ENCODE assay signal across 8 mouse cellular contexts in the genomic region with DNA sequence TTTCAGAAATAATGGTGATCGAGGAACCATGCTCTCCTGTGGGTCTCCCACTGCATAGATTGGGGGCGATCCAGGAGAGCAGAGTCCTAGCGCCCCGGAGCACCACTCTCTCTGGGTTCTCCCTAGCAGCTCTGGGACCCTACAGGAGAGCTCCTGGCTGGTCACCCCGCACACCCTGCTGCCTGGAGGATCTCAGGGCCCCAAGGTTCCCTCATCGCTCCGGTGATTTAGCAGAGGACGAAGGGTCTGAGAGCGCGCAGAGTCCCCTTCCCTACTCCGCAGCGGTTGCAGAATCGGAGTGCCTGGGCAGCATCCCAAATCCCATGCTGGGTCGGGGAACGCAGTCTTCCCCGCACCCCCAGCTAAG. TPM values are rescaled to one million over a fixed set of nuclear protein-coding genes. Genes with fewer than 3 reads are reported as not detected.
A peak's percentile ranks its signal among the peaks of the same experiment; 100 is the strongest.
DNase-seq lines count a peak whose midpoint lies in the region; ATAC-seq and TF ChIP-seq lines count a peak whose summit lies in the region.

No protein-coding gene starts in this region.

- TF ChIP-seq POLR2A in cerebellum, adult 2 months (IDR thresholded peaks at IDR 0.05; ENCODE audit: borderline replicate concordance, insufficient read depth, low read length) = no peak

- H3K36me3 ChIP-seq in hindbrain, embryonic 16.5 days (ENCODE audit: control insufficient read depth, insufficient read depth, low read length) = no peaks in the 10 kb centered on the region
- no peaks in the 10 kb centered on the region for H3K36me3 ChIP-seq in midbrain, embryonic 14.5 days (ENCODE audit: control insufficient read depth, insufficient read depth, low read length)

- WGBS in cerebellum, adult 2 months = 0% methylated on average over 16 of the region's 16 CpGs
- WGBS in hindbrain, embryonic 16.5 days = 0% methylated on average over 16 of the region's 16 CpGs
- 0% methylated on average over 16 of the region's 16 CpGs for WGBS in midbrain, embryonic 14.5 days

- H3K4me1 ChIP-seq in cerebellum, adult 2 months (ENCODE audit: control insufficient read depth, insufficient read depth, low read length) = no peaks in the 10 kb centered on the region
- peaks cover 6% of the 10 kb centered on the region; the same call in 1 of the 2 replicates for H3K4me1 ChIP-seq in hindbrain, embryonic 16.5 days (ENCODE audit: control insufficient read depth, insufficient read depth, low read depth, low read length)
- no peaks in the 10 kb centered on the region for H3K4me1 ChIP-seq in midbrain, embryonic 14.5 days (ENCODE audit: control insufficient read depth, insufficient read depth, low read length)

- H3K4me2 ChIP-seq in hindbrain, embryonic 16.5 days (ENCODE audit: low read length) = peak overlapping the region; percentile 92
- H3K4me2 ChIP-seq in midbrain, embryonic 14.5 days (ENCODE audit: low read length) = peak overlapping the region; percentile 95

- DNase-seq in cerebellum, adult 2 months = no peak
- no peak for DNase-seq in cerebellum, adult 9-11 months
- peak; percentile 51 for DNase-seq in retina, embryonic 14.5 days (ENCODE audit: low spot score)
- DNase-seq in retina, postnatal 1 day = no peak
- no peak for DNase-seq in midbrain, embryonic 14.5 days
- DNase-seq in adrenal gland, adult (ENCODE audit: inconsistent age in 2 of 2, low spot score in 1 of 2) = no peak
- DNase-seq in ovary, adult 18-20 months (ENCODE audit: low spot score) = no peak

- H3K27me3 ChIP-seq in cerebellum, adult 2 months (ENCODE audit: control insufficient read depth, insufficient read depth, low read length) = no peaks in the 10 kb centered on the region
- 0 out of 2 replicates have a peak, but pooled peaks cover 2% of the 10 kb centered on the region for H3K27me3 ChIP-seq in hindbrain, embryonic 16.5 days (replicated peaks; ENCODE audit: control insufficient read depth, insufficient read depth, low read length)
- H3K27me3 ChIP-seq in midbrain, embryonic 14.5 days (ENCODE audit: control insufficient read depth, insufficient read depth, low read length) = peaks cover 4% of the 10 kb centered on the region; the same call in 1 of the 2 replicates

- TF ChIP-seq CTCF in cerebellum, adult 2 months (IDR thresholded peaks at IDR 0.05; ENCODE audit: borderline replicate concordance, insufficient read depth, low read depth, low read length) = no peak

- H3K4me3 ChIP-seq in cerebellum, adult 2 months (replicated peaks; ENCODE audit: insufficient read depth, low read depth, low read length) = peak overlapping the region; percentile 64
- peak overlapping the region; percentile 83 for H3K4me3 ChIP-seq in hindbrain, embryonic 16.5 days (ENCODE audit: low read length)
- H3K4me3 ChIP-seq in midbrain, embryonic 14.5 days (replicated peaks; ENCODE audit: low read depth, low read length) = peak overlapping the region; percentile 78

- H3K27ac ChIP-seq in cerebellum, adult 2 months (ENCODE audit: insufficient read depth, low read length) = peak overlapping the region; percentile 8; the same call in 1 of the 2 replicates
- H3K27ac ChIP-seq in hindbrain, embryonic 16.5 days (ENCODE audit: low read depth, low read length) = peak overlapping the region; percentile 82
- H3K27ac ChIP-seq in midbrain, embryonic 14.5 days (replicated peaks; ENCODE audit: low read depth, low read length) = peak overlapping the region; percentile 66

- no peaks in the 10 kb centered on the region for H3K9me3 ChIP-seq in hindbrain, embryonic 16.5 days (ENCODE audit: control insufficient read depth, low read length)
- H3K9me3 ChIP-seq in midbrain, embryonic 14.5 days (ENCODE audit: control insufficient read depth, low read length) = peaks cover 9% of the 10 kb centered on the region

- H3K9ac ChIP-seq in hindbrain, embryonic 16.5 days (ENCODE audit: low read depth, low read length) = peak overlapping the region; percentile 88
- peak overlapping the region; percentile 73 for H3K9ac ChIP-seq in midbrain, embryonic 14.5 days (replicated peaks; ENCODE audit: low read length)

- peak; percentile 72 for ATAC-seq in hindbrain, embryonic 16.5 days
- peak; percentile 14; the same call in 1 of the 2 replicates for ATAC-seq in midbrain, embryonic 14.5 days (ENCODE audit: low FRiP score, low TSS enrichment)

RNA-seq across cellular contexts. Expression of a gene that starts 1.4 kb away (rescaled TPM):
- 23.9 and 25.3 TPM in 2 replicates for polyA plus RNA-seq in cerebellum, adult 2 months (2012; rRNA removed)
- 17.7 TPM in 2 replicates for polyA plus RNA-seq in hindbrain, embryonic 16.5 days (2015; fragmentation: Nextera tagmentation; extraction: Ambion mirVana)
- 8.3 and 8.5 TPM in 2 replicates for polyA plus RNA-seq in midbrain, embryonic 14.5 days (2014; fragmentation: Nextera tagmentation; extraction: Ambion mirVana)

Comparison
In these comparisons a context has a peak if more than half of its experiments do, and no peak if none do; other contexts are left out.
1. H3K27ac ChIP-seq: peak in every context shown above with its lines; median percentile 82 in hindbrain, embryonic 16.5 days; 66 in midbrain, embryonic 14.5 days; 8 in cerebellum, adult 2 months.